Mouse (Mus musculus) hindbrain, embryonic 14.5 days (tissue): ENCODE results near the gene Ptprs. TPM values are rescaled to one million over a fixed set of nuclear protein-coding genes. Genes with fewer than 3 reads are reported as not detected.

ENCODE experiments used
- ATAC-seq: fragments of 200-750 bp; cut with Nextera tagmentation; 2 replicates; pipeline ENCODE4 v1.8.0; 2017; ENCODE audit warnings: moderate number of reproducible peaks, mild to moderate bottlenecking, moderate TSS enrichment, moderate library complexity; ENCODE audit not compliant: low FRiP score
- DNase-seq: peaks from one replicate; pipeline ENCODE4 v3.0.0-alpha.2; 2015; ENCODE audit warnings: low spot score
- H3K27ac ChIP-seq: fragments of 300-500 bp; sonication (generic); 2 replicates; pipeline ENCODE4 v1.5.1; 2014; ENCODE audit warnings: mild to moderate bottlenecking, moderate library complexity
- H3K27me3 ChIP-seq: fragments of 300-500 bp; sonication (generic); 2 replicates; pipeline ENCODE4 v1.6.1; 2014; ENCODE audit warnings: mild to moderate bottlenecking, low read length, mixed read lengths; ENCODE audit not compliant: control insufficient read depth, insufficient read depth
- H3K36me3 ChIP-seq: fragments of 300-500 bp; sonication (generic); replicated peaks from 2 replicates; pipeline ENCODE4 v1.6.1; 2014; ENCODE audit not compliant: control insufficient read depth, insufficient read depth
- H3K4me1 ChIP-seq: fragments of 300-500 bp; sonication (generic); replicated peaks from 2 replicates; pipeline ENCODE4 v1.6.1; 2014; ENCODE audit warnings: antibody characterized with exemption, low read length, mixed read lengths; ENCODE audit not compliant: control insufficient read depth, insufficient read depth
- H3K4me2 ChIP-seq: fragments of 300-500 bp; sonication (generic); replicated peaks from 2 replicates; pipeline ENCODE4 v1.6.1; 2014; ENCODE audit warnings: mild to moderate bottlenecking, moderate library complexity
- H3K4me3 ChIP-seq: fragments of 300-500 bp; sonication (generic); replicated peaks from 2 replicates; pipeline ENCODE4 v1.5.1; 2014; ENCODE audit warnings: mild to moderate bottlenecking, low read length
- H3K9ac ChIP-seq: fragments of 300-500 bp; sonication (generic); 2 replicates; pipeline ENCODE4 v1.6.1; 2014
- H3K9me3 ChIP-seq: fragments of 300-500 bp; sonication (generic); 2 replicates; pipeline ENCODE4 v1.6.1; 2016; ENCODE audit warnings: low read length; ENCODE audit not compliant: control insufficient read depth
- WGBS: fragments of 180-500 bp; shearing (Covaris S2); extraction: QIAGEN DNeasy Blood & Tissue Kit; methylation state at CpG from one replicate; pipeline ENCODE4 v1.1.7; 2014; 5-methylcytosine and 5-hydroxymethylcytosine counted together
- polyA plus RNA-seq: library from polyadenylated mRNA; unstranded; fragments of >200 nt; fragmentation: Nextera tagmentation; extraction: Ambion mirVana; gene quantifications from 2 replicates; pipeline ENCODE4 v1.2.1, GENCODE M21; 2014

Gene Ptprs
- polyA plus RNA-seq, 1 experiment from 2014 or later: 276 TPM

DNA sequence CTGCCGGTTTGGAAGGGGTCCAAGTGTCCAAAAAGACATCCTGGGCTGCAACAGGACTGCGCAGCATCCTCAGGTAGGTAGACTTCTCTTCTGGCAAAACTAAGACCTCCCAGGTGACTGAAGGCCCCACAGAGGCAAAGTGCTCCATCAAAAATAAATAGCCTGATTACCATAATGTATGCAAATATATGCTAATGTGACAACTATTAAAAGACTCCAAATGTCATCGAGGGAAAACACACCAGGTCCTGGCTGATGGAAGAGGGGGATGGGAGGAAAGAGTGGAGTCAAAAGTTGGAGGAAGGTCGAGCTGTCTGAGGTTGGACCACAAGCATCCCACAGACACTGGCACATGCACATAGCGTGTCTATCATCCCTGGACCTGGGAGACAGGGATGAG lies 22.9 kb upstream of the Ptprs start:
- Histone ChIP-seq H3K27ac (no peak overlapping the region), H3K27me3 (no peaks in the 10 kb centered on the region), H3K9ac (no peak overlapping the region), H3K9me3 (peaks cover 8% of the 10 kb centered on the region), H3K4me3 (no peak overlapping the region), H3K4me1 (peaks cover 16% of the 10 kb centered on the region), H3K36me3 (no peaks in the 10 kb centered on the region), H3K4me2 (no peak overlapping the region)
- WGBS: 45% methylated on average over 5 of the region's 5 CpGs
- no peak for DNase-seq
- ATAC-seq: no peak

- no peak overlapping the region for H3K4me2 ChIP-seq
- H3K36me3 ChIP-seq: no peaks in the 10 kb centered on the region
- peaks cover 12% of the 10 kb centered on the region; the same call in 1 of the 2 replicates for H3K4me1 ChIP-seq
- H3K27me3 ChIP-seq: no peaks in the 10 kb centered on the region
- no peak overlapping the region for H3K27ac ChIP-seq
- WGBS: 72% methylated on average over 2 of the region's 2 CpGs
- H3K9me3 ChIP-seq: peaks cover 21% of the 10 kb centered on the region
- no peak overlapping the region for H3K9ac ChIP-seq
- DNase-seq (no peak), ATAC-seq (no peak)
- no peak overlapping the region for H3K4me3 ChIP-seq
Measured at GRCm38 (mm10) chr17:56494480-56494879, 18.2 kb upstream of the Ptprs start.

DNA sequence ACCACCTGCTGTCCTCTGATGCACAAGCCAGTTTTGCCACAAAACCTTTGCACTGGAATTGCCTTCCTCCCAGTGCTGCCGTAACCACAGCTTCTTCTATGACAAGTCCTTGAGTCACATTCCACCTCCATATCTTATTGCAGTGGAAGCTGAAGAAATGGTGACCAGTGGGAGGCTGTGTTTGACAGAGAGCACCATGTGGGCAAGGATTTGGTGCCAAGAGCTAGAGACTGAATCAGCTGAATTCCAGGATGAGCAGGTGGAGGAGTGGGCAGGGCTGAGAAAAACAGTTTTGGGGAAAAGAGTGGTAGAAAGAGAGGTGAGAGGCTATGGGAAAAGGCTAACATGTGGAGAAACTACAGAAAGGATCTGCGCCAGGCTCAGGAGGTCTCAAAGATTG lies 17.6 kb upstream of the Ptprs start:
- no peak for ATAC-seq
- WGBS: 94% methylated on average over 2 of the region's 2 CpGs
- H3K4me2 ChIP-seq: no peak overlapping the region

DNA sequence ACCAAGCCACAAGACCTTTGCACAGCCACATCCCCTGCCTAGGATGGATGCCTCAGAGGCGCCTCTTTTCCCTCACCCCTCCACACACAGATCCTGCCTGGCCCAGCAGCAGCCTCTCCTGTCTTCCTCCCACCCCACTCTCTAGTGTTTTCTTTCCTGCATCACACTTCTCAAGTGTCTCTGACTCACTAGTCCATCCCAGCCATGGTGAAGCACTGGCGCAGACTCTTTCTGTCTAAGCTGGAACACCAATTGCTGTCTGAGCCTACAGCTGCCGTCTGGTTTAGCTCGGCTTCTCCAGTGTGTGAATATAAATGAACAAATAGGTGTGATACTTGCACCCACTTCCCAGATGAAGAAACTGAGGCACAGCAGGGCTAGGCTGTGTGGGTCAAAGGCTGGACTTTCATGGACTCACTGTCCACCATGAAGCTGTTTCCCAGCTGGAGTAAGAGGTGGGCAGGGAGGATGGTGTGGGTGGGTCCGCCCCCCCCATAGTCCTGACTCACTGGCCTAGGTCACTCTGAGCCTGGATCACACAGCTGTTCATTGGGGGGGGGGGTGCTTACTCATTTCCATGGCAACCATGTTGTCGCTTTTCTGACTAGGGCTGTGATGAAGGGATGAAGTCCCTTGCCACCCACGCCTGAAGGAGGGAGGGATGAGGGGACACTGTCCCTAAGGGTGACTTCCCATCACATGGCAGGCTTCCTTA lies 14.3 kb upstream of the Ptprs start:
- 85% methylated on average over 7 of the region's 7 CpGs for WGBS

More for the DNA sequence above, 17.6 kb upstream of the Ptprs start:
- no peak for DNase-seq
- no peak overlapping the region for H3K4me3 ChIP-seq
- no peaks in the 10 kb centered on the region for H3K36me3 ChIP-seq
- peaks cover 21% of the 10 kb centered on the region for H3K9me3 ChIP-seq
- H3K9ac ChIP-seq: no peak overlapping the region
- H3K27ac ChIP-seq: no peak overlapping the region
- no peaks in the 10 kb centered on the region for H3K27me3 ChIP-seq
- H3K4me1 ChIP-seq: peaks cover 7% of the 10 kb centered on the region; the same call in 1 of the 2 replicates

GRCm38 (mm10) chr17:56488028-56488427 lies 11.7 kb upstream of the Ptprs start:
- Histone ChIP-seq H3K9ac (0 out of 2 replicates have a peak overlapping the region, but pooled peaks have one; percentile 13), H3K36me3 (no peaks in the 10 kb centered on the region), H3K4me1 (peaks cover 19% of the 10 kb centered on the region), H3K27me3 (no peaks in the 10 kb centered on the region), H3K27ac (peak overlapping the region; percentile 71), H3K9me3 (peaks cover 1% of the 10 kb centered on the region), H3K4me2 (no peak overlapping the region), H3K4me3 (no peak overlapping the region)
- 4% methylated on average over 12 of the region's 12 CpGs for WGBS
- ATAC-seq: peak; percentile 75
- peak; percentile 68 for DNase-seq

More for the DNA sequence above, 14.3 kb upstream of the Ptprs start:
- no peaks in the 10 kb centered on the region for H3K27me3 ChIP-seq
- no peak overlapping the region for H3K27ac ChIP-seq
- no peaks in the 10 kb centered on the region for H3K36me3 ChIP-seq
- H3K9ac ChIP-seq: no peak overlapping the region
- H3K4me2 ChIP-seq: no peak overlapping the region
- no peak for ATAC-seq
- peaks cover 19% of the 10 kb centered on the region for H3K4me1 ChIP-seq
- DNase-seq: no peak
- no peak overlapping the region for H3K4me3 ChIP-seq
- H3K9me3 ChIP-seq: peaks cover 21% of the 10 kb centered on the region

DNA sequence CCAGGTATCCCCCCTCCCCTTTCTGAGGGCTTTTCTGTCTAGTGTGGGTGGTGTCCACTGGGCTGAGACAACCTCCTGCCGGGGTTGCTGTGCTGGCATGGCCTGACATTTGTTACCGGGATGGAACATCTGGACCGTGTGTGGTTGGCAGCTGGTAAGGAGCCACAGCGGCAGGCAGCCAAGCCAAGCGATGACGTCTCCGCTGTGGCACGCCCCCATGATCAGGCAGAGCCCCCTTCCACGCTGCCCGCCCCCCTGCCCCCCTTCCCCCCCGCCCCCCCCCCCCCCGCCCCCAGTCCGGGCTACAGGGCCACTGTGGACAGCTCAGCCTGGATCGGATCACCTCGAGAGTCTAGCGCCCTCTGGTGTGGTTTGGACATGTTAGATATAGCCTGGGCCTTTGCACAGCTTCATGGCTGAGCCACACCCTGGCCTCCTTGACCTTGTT lies 11.2 kb upstream of the Ptprs start:
- H3K36me3 ChIP-seq: no peaks in the 10 kb centered on the region
- H3K4me2 ChIP-seq: peak overlapping the region; percentile 24; the same call in 1 of the 2 replicates
- no peak overlapping the region for H3K4me3 ChIP-seq
- H3K9me3 ChIP-seq: no peaks in the 10 kb centered on the region
- 1% methylated on average over 7 of the region's 16 CpGs for WGBS
- DNase-seq (peak; percentile 71), ATAC-seq (peak; percentile 75)
- peaks cover 19% of the 10 kb centered on the region for H3K4me1 ChIP-seq
- H3K27ac ChIP-seq: peak overlapping the region; percentile 80
- H3K27me3 ChIP-seq: no peaks in the 10 kb centered on the region
- peak overlapping the region; percentile 36; the same call in 1 of the 2 replicates for H3K9ac ChIP-seq

DNA sequence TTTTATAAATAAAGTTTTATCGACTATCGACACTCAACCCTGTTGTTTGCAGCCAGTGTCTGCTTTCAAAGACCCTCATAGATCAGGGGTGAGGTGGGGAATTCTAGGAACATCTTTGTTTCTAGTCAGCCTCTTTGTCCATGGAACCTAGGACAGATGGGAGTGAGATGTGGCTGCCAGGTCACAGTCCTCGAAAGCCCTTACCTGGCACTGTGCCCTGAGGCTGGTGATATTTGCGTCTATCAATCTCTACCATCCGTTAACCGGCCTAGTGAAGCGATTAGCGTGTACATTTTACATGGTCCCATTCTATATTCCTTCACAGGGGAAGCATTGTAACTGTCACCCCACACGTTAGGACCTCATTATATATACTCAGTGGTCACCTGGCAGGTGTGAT lies 9.6 kb upstream of the Ptprs start:
- 88% methylated on average over 9 of the region's 9 CpGs for WGBS
- DNase-seq (no peak), ATAC-seq (no peak)

GRCm38 (mm10) chr17:56485118-56485517 lies 8.8 kb upstream of the Ptprs start:
- no peak overlapping the region for H3K4me2 ChIP-seq
- ATAC-seq (no peak), DNase-seq (no peak)
- 0 out of 2 replicates have a peak overlapping the region, but pooled peaks have one; percentile 32 for H3K27ac ChIP-seq
- no peak overlapping the region for H3K4me3 ChIP-seq
- H3K4me1 ChIP-seq: peaks cover 19% of the 10 kb centered on the region
- H3K36me3 ChIP-seq: no peaks in the 10 kb centered on the region
- no peaks in the 10 kb centered on the region for H3K27me3 ChIP-seq
- WGBS: 41% methylated on average over 8 of the region's 9 CpGs
- no peak overlapping the region for H3K9ac ChIP-seq
- H3K9me3 ChIP-seq: no peaks in the 10 kb centered on the region

More for the DNA sequence above, 9.6 kb upstream of the Ptprs start:
- Histone ChIP-seq H3K4me1 (peaks cover 19% of the 10 kb centered on the region), H3K27me3 (no peaks in the 10 kb centered on the region), H3K4me3 (no peak overlapping the region), H3K27ac (no peak overlapping the region), H3K9me3 (no peaks in the 10 kb centered on the region), H3K4me2 (no peak overlapping the region), H3K9ac (no peak overlapping the region), H3K36me3 (no peaks in the 10 kb centered on the region)

DNA sequence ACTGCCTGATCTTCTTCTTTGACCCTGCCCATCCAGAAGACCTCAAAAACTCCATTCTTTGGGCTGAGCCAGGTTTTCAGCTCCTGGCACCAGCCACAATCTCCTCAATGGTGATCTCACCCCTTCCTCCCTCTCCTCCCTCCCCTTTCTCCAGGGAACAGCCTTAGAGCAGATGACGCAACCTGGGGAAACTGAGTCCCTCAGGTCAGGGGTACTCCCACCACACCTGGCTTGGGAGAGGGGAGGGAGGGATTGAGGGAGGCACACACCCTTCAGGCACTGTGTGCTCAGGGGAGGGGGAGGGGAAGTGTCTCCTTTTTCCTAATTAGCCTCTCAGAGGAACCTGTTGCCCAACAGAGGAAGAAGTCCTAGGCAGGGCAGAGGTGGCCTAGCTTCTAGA lies 6.4 kb upstream of the Ptprs start:
- H3K4me3 ChIP-seq: no peak overlapping the region
- H3K27ac ChIP-seq: no peak overlapping the region
- no peaks in the 10 kb centered on the region for H3K36me3 ChIP-seq
- H3K4me2 ChIP-seq: no peak overlapping the region
- H3K27me3 ChIP-seq: no peaks in the 10 kb centered on the region
- DNase-seq: no peak
- no peak overlapping the region for H3K9ac ChIP-seq
- WGBS: 86% methylated on average over 1 of the region's 1 CpGs
- no peaks in the 10 kb centered on the region for H3K9me3 ChIP-seq
- no peak for ATAC-seq
- H3K4me1 ChIP-seq: peaks cover 7% of the 10 kb centered on the region
